Comparison of ENCODE assay signal across 8 mouse cellular contexts in the genomic region with DNA sequence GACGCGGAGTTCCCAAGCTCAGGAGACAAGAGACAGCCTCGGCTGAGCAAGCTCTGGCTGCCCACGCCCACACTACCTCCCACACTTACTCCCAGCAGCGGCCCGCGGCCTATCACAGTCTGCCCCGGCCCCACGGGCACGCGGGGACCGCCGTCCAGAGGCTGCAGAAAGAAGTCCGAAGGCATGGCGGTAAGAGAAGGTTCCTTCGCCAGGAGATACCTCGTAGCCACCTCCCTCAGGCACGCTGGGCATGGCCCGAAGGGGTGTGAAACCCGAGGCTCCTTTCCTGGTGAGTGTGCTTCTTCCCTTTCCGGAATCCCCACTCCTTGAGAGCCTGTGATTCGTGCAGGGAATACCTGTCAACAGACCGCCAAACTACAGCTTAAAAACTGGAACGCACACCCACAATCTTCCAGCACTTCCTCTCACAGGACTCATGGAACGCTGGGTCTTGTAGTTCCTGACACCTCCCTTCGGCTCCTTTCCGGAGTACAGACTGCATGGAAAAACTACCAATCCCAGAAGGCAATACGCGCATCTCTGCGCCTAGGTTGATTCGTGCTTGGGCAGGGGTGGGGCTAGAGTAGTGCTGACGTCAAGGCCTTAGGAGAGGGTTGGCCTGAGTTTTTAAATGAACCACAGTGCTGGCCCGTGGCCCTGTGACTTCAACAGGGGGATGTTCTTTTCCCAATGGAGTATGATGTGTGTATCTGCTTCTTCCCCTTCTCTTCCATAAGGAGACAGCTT. TPM values are rescaled to one million over a fixed set of nuclear protein-coding genes. Genes with fewer than 3 reads are reported as not detected.
A peak's percentile ranks its signal among the peaks of the same experiment; 100 is the strongest.
DNase-seq lines count a peak whose midpoint lies in the region; ATAC-seq lines count a peak whose summit lies in the region.

A gene (minus strand): TSS at position 423 of the 747 bp plus-strand sequence.

- DNase-seq in adrenal gland, adult 18-20 months (ENCODE audit: low spot score in 2 of 2) = peak; percentile 63 to 64
- peak; percentile 97 for DNase-seq in embryo, embryonic 11 days
- peak; percentile 90 for DNase-seq in gastrocnemius, postnatal 25 days
- DNase-seq in intestine, embryonic 14.5 days (ENCODE audit: low spot score) = peak; percentile 89
- peak; percentile 90 to 97 for DNase-seq in left cerebral cortex, postnatal 14 days (ENCODE audit: low spot score in 2 of 2)
- DNase-seq in mesoderm, embryonic 11.5 days (ENCODE audit: low read depth, low spot score) = peak; percentile 97
- DNase-seq in right cerebral cortex, postnatal 36 days (ENCODE audit: low spot score in 2 of 2) = peak; percentile 87 to 95
- DNase-seq in yolk sac, embryonic 10.5 days (ENCODE audit: low spot score) = peak; percentile 95

- ATAC-seq in intestine, embryonic 14.5 days (replicated peaks; ENCODE audit: low FRiP score, low TSS enrichment, low read depth) = peak; percentile 99

- H3K9ac ChIP-seq in intestine, embryonic 14.5 days (ENCODE audit: low read length) = peak within 1 kb of the TSS; percentile 50

- intact Hi-C loops in left cerebral cortex, postnatal 14 days (cut with DNase I) = no loop called here

- no peaks in the 10 kb centered on the region for H3K9me3 ChIP-seq in intestine, embryonic 14.5 days (ENCODE audit: control insufficient read depth, low read length)

- H3K36me3 ChIP-seq in intestine, embryonic 14.5 days (ENCODE audit: control insufficient read depth, insufficient read depth, low read length) = no peaks in the 10 kb centered on the region

- peak within 1 kb of the TSS; percentile 40; the same call in 1 of the 2 replicates for H3K27ac ChIP-seq in intestine, embryonic 14.5 days (ENCODE audit: low read depth)

- peak within 1 kb of the TSS; percentile 59 for H3K4me3 ChIP-seq in intestine, embryonic 14.5 days (ENCODE audit: low read depth, low read length)

- no peaks in the 10 kb centered on the region for H3K27me3 ChIP-seq in intestine, embryonic 14.5 days (replicated peaks; ENCODE audit: control insufficient read depth, insufficient read depth, low read length)

- WGBS in intestine, embryonic 14.5 days = under 1% methylated on average over 33 of the region's 33 CpGs

- peaks cover 7% of the 10 kb centered on the region for H3K4me1 ChIP-seq in intestine, embryonic 14.5 days (replicated peaks; ENCODE audit: control insufficient read depth, insufficient read depth, low read length)

- H3K4me2 ChIP-seq in intestine, embryonic 14.5 days (ENCODE audit: low read length) = peak within 1 kb of the TSS; percentile 75

RNA-seq across cellular contexts. Expression of the gene that starts here (rescaled TPM):
- total RNA-seq in adrenal gland, adult 18-20 months (2021) = 1 to 10 TPM; 4.4 to 7.5 TPM
- total RNA-seq in gastrocnemius, postnatal 25 days (2021) = 1 to 10 TPM; 2.7 to 3.3 TPM
- 15.0 TPM in 2 replicates for polyA plus RNA-seq in intestine, embryonic 14.5 days (2014; fragmentation: Nextera tagmentation; extraction: Ambion mirVana)
- total RNA-seq in left cerebral cortex, postnatal 14 days (2021) = 1 to 10 TPM; 7.5 to 9.5 TPM

Comparison
In these comparisons a context has a peak if more than half of its experiments do, and no peak if none do; other contexts are left out.
1. Peak in every context shown above with its lines: DNase-seq, ATAC-seq, H3K4me3 ChIP-seq and H3K27ac ChIP-seq.